Mouse (Mus musculus) cerebellum, postnatal 4 days (tissue): ENCODE results near the gene Sfswap.
"Not testable (repeated sequence)": the region's sequence is repeated elsewhere in the genome, so short reads cannot be mapped to it uniquely, and the experiment has no call there.

Source experiments
- DNase-seq, 2 experiments: peaks; one replicate each; pipeline ENCODE4 v3.0.0; 2022; ENCODE audit warnings: low spot score in 2 of 2, mixed read lengths in 1 of 2

The Sfswap gene

DNA sequence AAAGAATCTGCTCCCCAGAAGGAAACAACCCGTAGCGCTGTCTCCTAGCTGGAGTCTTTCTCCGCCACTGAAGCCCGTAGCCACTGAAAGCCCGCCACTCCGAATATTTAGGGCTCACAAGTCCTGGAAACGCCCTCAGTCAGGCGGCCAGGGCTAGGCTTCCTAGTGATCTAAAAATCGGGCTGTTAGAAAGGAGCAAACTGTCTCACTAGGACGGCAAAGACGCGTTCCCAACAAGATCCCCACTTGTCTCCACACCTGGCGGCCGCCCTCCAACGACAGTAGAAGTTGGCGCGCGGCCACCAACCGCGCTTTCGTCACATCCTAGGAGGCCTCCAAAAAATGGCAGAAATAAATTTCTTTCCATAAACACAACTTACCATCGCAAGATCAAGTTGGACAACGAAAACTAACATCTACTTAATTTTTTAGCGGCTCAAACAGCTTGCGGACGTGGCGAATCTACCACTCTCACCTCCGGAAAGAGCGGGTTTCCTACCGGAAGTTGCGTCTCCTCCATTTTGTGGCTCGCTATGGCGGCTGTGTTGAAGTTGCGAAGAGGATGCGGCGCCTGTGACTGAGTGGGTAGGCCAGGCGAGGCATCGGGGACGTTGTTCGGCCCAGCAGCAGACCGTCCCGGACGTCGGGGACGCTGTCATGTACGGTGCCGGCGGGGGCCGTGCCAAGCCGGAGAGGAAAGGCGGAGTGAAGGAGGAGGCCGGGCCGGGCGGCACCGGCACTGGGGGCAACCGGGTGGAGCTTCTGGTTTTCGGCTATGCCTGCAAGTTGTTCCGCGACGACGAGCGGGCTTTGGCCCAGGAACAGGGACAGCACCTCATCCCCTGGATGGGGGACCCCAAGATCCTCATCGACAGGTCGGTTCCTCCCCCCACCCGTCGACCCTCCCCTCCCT lies at the start of gene Sfswap:
Gene Sfswap (plus strand): TSS at position 500 of the 913 bp plus-strand sequence.
- peak; percentile 39 to 77 for DNase-seq

- DNase-seq, result no peak
Measured at GRCm38 (mm10) chr5:129452561-129452960, 48.5 kb upstream of the Sfswap start.

DNA sequence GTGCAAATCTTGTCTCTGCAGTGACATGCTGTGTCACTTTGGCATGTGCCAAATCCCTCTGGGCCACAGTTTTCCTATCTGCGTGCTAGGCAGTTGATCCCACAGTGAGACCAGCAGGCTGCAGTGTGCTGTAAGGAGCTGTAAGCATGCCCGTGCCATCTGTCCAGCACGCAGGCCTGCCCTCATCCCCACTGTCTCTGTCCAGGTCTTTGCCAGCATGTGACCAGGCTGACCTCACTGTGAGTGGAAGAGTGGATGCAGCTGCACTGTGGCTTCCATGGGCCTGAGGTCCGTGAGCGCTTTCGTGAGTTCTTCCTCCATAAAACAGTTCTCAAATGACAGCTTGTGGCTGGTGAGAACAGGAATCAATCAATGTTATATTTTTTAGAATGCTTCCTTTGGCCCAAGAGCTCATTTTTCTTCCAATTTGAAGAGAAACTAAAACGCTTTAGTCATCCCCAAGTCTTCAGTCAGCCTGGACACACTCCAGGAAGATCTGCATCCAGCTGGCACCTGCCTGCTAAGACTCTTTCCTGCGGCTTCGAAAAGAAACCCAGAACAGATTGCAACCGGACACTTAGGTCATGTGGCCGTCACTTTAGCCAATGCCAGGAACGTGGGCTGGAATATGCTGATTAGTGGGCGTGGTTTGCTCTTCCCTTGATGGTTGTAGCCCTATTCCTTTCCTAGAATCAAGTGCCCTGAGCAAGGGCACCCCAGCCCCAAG lies 46.1 kb upstream of the Sfswap start:
- peak; percentile 26 to 73 for DNase-seq

- no peak for DNase-seq
Measured at GRCm38 (mm10) chr5:129455529-129455896, 45.5 kb upstream of the Sfswap start.

- no peak for DNase-seq
Measured at GRCm38 (mm10) chr5:129456579-129457140, 44.4 kb upstream of the Sfswap start.

DNA sequence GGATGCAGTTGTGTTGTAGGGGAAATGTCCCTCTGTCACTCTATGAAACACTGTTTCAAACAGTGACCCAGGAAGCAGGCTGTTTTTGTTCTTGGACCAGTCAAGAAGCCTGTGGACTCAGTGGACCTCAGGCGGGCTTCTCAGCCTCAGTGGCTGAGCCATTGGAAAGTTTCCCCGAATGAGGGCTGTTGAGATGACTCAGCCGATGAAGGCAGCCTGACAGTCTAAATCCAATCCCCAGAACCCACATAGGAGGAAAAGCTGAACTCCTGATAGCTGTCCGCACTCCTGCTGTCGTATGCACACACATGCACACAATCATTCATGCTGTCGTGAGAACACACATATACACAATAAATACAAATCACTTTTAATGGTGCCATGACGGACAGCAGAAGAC lies 42.9 kb upstream of the Sfswap start:
- DNase-seq, result no peak

DNA sequence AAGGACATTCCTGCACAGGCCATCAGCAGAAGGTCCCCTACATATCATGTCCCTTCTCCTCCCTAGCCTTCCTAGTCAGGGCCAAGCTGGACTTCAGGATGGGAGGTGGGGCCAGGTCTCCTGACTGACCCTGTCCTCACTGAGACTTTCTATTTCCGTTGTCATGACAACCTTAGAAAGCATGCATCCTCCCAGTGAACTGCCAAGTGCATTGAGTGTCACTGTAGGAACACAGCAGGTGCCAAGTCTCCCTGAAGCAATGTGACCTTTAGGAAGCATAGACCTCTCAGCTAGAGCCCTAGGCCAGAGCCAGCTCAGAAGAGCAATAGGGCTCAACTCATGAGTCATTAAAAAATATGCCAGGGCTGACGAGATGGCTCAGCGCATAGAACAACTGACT lies 42.5 kb upstream of the Sfswap start:
- no peak for DNase-seq

- DNase-seq, result no peak
Measured at GRCm38 (mm10) chr5:129460798-129461476, 40.1 kb upstream of the Sfswap start.

DNA sequence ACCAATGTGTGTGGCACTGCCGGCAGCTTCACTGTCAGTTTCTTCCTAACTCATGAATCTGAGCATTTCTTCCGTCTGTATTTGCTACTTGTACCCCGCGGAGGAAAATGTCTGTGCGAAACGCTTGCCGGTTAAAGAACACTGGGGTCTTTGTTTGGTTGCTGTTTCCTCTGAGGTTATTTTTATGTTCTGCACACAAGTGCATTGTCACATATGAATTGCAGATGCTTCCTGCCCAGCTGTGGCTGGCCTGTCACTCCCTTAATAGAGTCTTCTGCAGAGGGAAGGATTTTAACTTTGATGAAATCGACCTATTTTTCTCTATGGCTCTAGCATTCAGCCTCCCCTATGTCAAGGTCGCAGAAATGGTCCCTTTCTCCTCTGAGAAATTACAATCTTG lies 37.4 kb upstream of the Sfswap start:
- DNase-seq, result not testable (repeated sequence)

DNA sequence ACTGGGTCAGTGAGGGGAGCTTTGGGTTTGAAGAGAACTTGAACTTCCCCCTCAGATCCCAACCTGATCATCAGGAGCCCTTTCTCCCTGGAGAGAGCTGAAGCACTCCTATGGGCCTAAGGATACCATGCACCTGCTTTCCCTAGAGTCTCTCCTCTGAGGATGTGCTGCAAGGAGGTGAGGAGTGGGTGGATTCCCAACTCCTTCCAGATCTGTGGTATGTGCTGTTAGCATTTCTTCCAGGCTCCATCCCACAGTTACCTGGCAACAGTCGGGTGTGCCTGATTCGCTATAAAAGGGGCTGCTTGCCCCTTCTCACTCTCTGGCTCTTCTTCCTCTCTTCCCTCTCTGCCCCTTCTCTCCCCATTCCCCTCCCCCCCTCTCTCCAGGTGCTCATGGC lies 35.2 kb upstream of the Sfswap start:
- DNase-seq, result no peak

DNA sequence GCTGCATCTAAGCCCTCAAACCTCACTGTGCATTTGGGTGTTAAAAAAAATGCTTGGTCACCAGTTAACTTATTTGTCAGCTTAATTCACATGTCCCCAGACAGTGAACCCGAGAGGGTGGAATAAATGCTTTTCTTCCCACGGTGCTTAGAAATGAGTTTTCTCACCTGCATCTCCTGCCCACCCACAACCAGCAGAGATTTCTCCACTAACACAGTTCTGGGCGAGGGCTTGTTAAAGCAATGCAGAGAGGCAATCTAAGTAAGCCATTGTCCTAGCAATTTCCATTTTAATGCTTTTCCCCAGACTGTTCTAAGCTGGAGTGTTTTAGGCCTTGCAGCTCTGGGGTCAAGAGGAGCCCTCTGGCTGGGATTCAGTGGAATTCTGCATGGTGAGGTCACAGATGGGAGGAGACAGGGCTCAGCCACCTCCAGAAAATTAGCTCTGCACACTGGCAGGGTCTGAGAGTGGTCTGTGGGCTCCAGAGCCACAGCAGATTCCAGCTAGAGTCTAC lies 25.4 kb upstream of the Sfswap start:
- no peak for DNase-seq

DNA sequence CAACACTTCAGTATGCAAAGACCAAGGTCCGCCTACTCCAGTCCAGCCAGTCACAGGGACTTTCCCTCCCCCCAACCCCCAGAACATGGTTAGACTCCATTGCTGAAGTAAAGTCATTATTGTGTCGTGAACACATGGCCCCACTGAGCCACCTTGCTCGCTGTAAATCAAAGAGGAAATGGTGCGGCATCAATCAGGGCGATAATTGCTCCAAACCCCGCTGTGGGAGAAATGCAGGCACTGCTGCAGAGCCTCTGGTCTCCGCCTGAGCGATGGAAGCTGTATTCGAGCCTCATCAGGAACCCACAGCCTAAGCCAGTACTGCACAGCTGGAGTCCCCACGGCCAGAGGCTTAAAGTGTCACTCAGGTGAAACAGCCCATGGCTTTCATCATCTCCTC lies 11.1 kb upstream of the Sfswap start:
- DNase-seq, result no peak

DNA sequence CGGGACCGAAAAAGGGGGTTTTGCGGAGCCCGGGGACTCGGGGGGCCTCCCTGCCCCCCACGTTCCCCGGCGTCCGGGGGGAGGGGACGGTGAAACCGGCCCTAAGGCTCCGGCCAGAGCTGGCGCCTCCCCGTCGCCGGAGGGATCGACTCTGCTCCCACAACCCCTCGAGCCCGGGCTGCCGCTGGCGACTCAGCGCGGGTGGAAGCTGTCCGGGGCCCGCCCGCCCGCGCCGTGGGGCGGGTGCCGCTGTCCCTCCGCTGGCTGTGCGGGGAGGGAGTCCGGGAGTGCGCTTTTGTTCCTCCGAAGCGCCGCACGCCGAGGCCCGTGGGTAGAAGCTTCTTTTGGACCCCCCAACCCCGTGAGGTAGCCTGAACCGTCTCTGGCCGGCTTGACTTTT lies 650 bp downstream of the Sfswap start:
- DNase-seq, result peak in 1 of 2 experiments; percentile 17

- DNase-seq, result no peak
Measured at GRCm38 (mm10) chr5:129506886-129507285, 5.9 kb downstream of the Sfswap start.

GRCm38 (mm10) chr5:129518180-129518579 lies 17.2 kb downstream of the Sfswap start:
- no peak for DNase-seq

DNA sequence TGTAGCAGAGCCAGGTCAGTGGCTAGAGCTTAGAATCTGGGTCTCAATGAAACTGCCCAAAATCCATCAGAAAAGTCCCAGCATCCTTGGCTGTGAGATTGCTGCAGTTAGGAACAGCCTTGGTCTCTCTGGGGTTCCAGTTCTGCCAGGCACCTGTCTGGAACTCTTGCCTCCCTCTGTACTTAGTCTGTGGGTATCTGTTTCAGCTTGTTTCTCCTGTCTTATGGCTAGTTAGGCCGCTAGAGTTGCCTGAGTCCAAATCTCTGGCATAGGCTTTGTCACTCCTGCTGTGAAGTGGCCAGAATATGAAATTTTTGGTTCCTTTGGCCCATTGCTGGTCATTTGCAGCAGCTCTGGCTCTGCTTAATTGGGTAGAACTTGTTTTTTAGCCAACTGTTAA lies 17.8 kb downstream of the Sfswap start:
- DNase-seq, result no peak

- no peak for DNase-seq
Measured at GRCm38 (mm10) chr5:129519591-129519990, 18.6 kb downstream of the Sfswap start.

GRCm38 (mm10) chr5:129521501-129521900 lies 20.5 kb downstream of the Sfswap start:
- peak in 1 of 2 experiments; percentile 49 for DNase-seq

DNA sequence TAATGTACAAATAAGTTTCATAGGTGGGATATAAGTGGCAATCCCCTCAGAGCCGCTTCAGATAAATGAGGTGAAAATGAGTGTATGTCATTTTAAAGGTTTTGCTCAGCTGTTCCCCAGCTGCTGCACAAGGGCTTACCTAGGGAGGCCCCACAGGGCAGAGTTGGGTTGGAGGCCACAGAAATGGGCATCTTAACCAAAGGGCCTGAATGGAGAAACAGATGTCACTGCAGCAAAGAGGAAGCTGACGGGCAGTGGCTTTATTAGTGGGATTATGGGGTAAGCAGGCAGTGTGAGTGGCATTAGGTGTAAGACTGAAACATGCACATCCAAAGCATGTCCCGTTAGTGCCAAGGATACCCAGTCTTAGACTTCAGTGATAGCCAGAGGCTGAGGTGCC lies 20.9 kb downstream of the Sfswap start:
- no peak for DNase-seq

GRCm38 (mm10) chr5:129523166-129523565 lies 22.1 kb downstream of the Sfswap start:
- no peak for DNase-seq

DNA sequence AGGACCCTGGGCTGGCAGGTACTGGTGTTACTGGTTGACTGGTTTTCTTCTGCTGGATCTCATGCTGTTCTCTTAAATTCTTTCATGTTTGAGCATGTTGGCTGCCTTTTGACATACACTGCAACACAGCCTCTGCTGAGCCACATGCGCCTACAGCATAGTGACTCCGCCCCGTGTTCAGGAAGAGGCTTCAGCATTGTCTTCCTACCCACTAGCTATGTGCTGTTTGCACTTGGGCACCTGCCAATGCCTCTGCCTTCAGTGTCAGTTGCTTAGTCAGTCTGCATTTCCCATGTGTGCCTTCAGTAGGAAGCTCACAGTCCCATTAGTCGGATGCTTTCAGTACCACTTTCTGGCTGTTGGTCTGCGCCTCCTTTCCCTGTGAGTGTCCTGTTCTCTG lies 23.7 kb downstream of the Sfswap start:
- no peak for DNase-seq

- DNase-seq, result no peak
Measured at GRCm38 (mm10) chr5:129527162-129527561, 26.1 kb downstream of the Sfswap start.
